Mouse (Mus musculus) cerebellum, adult 2 months (tissue): ENCODE measurements around the gene Ergic1. TPM values are rescaled to one million over a fixed set of nuclear protein-coding genes. Genes with fewer than 3 reads are reported as not detected.

Experiments used
- DNase-seq, 2 experiments: peaks; one replicate each; pipeline ENCODE4 v3.0.0; 2021
- H3K27ac ChIP-seq: fragments of 200-500 bp; 2 replicates; pipeline ENCODE4 v1.5.1; 2012; ENCODE audit warnings: low read length, control low read depth, inconsistent platforms; ENCODE audit not compliant: insufficient read depth
- H3K27me3 ChIP-seq: fragments of 200-500 bp; 2 replicates; pipeline ENCODE4 v1.6.1; 2012; ENCODE audit warnings: inconsistent platforms, mild to moderate bottlenecking, low read length, moderate library complexity; ENCODE audit not compliant: control insufficient read depth, insufficient read depth
- H3K4me1 ChIP-seq: fragments of 200-500 bp; 2 replicates; pipeline ENCODE4 v1.6.1; 2011; ENCODE audit warnings: low read length; ENCODE audit not compliant: control insufficient read depth, insufficient read depth
- H3K4me3 ChIP-seq: fragments of 200-500 bp; replicated peaks from 2 replicates; pipeline ENCODE3; 2011; ENCODE audit warnings: mild to moderate bottlenecking, low read depth, low read length, control low read depth; ENCODE audit not compliant: insufficient read depth
- CTCF ChIP-seq: fragments of 200-500 bp; IDR thresholded peaks from 2 replicates; pipeline ENCODE4 v1.5.1; 2011; ENCODE audit warnings: low read depth, mild to moderate bottlenecking, control low read depth, low read length, moderate library complexity, borderline replicate concordance; ENCODE audit not compliant: insufficient read depth
- POLR2A ChIP-seq: fragments of 200-500 bp; IDR thresholded peaks from 2 replicates; pipeline ENCODE4 v1.6.1; 2011; ENCODE audit warnings: low read length, control low read depth, borderline replicate concordance; ENCODE audit not compliant: insufficient read depth
- WGBS: fragments of 180-500 bp; shearing (Covaris S2); methylation state at CpG from one replicate; pipeline ENCODE4 v1.1.7; 2018; 5-methylcytosine and 5-hydroxymethylcytosine counted together
- polyA plus RNA-seq: library from polyadenylated mRNA; depleted of rRNA; stranded (reverse); fragments of >200 nt; gene quantifications from 2 replicates; pipeline ENCODE4 v1.2.3, GENCODE M21; 2012

The Ergic1 gene
- polyA plus RNA-seq, 1 experiment = 137 TPM

DNA sequence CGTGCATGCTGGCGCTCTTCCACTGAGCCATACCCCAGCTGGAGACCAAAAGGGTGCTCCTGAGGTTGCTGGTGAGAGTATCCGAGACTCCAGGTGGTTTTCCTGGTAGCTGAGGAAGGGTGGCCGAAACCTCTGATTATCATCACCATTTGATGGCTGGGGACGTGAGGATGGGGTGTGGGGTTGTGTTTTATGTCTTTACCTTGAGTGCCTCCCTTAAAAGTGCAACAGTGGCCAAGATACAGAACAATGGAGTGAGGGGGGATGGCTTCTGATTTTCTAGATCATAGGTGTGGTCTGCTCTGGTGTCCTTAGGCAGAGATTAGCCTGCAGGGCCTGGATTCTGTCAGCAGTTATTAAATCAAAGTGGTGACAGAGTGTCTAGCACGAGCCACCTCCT lies 18.1 kb downstream of the Ergic1 start:
- WGBS = 81% methylated on average over 6 of the region's 6 CpGs
- no peak for TF ChIP-seq CTCF
- TF ChIP-seq POLR2A = no peak
- Histone ChIP-seq H3K27me3 (no peaks in the 10 kb centered on the region), H3K4me1 (peaks cover 65% of the 10 kb centered on the region), H3K27ac (no peak overlapping the region), H3K4me3 (no peak overlapping the region)
- DNase-seq = no peak

DNA sequence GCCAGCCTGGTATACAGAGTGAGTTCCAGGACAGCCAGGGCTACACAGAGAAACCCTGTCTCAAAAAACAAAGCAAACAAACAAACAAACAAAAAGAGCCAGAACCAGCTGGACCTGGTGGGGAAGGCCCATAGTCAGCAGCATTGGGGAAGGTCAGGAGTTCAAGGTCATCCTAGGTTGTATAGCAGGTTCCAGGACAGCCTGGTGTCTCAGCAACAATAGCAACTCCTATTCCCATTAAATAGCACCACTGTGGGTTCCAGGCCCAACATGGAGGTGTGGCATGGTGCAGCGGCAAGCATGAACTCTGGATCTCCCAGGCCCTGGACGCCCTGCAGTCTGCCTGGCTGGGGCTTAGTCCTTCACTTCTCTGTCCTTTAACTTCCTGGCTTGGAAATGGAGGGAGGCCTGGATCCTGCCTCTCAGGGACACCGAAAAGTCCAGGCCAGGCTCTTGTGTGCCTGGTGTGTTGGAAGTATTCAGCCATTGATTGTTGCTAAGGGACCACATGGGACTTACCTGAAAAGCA lies 19.6 kb downstream of the Ergic1 start:
- 96% methylated on average over 3 of the region's 3 CpGs for WGBS
- H3K4me3 ChIP-seq = no peak overlapping the region
- peaks cover 60% of the 10 kb centered on the region for H3K4me1 ChIP-seq
- no peak for TF ChIP-seq POLR2A
- TF ChIP-seq CTCF = no peak
- H3K27me3 ChIP-seq = no peaks in the 10 kb centered on the region
- no peak overlapping the region for H3K27ac ChIP-seq
- no peak for DNase-seq

- 71% methylated on average over 5 of the region's 5 CpGs for WGBS
- H3K27me3 ChIP-seq = no peaks in the 10 kb centered on the region
Observed at GRCm38 (mm10) chr17:26582297-26582696, 21.0 kb downstream of the Ergic1 start.

DNA sequence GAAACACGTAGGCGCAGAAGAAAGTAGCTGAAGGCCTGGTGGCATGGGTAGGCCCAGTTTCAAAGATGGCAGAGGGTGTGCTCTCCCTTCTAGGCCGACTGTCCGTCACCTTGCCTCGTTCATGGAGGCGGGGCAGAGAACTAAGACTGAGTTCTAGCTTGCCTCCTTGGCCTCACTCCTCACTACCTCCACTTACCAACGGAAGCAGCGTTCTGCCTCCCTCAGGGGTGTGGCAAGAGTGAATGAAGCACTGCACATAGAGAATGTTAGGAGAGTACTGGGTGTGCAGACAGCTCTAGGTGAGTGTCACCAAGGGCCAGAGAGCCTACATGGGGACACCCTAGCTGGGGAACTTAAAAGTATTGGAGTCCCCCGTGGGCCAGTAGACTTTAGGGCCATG lies 21.8 kb downstream of the Ergic1 start:
- Histone ChIP-seq H3K4me3 (no peak overlapping the region), H3K27me3 (no peaks in the 10 kb centered on the region), H3K27ac (no peak overlapping the region), H3K4me1 (peaks cover 43% of the 10 kb centered on the region)
- DNase-seq = no peak
- WGBS = 95% methylated on average over 9 of the region's 9 CpGs
- TF ChIP-seq POLR2A (no peak), CTCF (no peak)

More at GRCm38 (mm10) chr17:26582297-26582696, 21.0 kb downstream of the Ergic1 start:
- 0 out of 2 replicates have a peak overlapping the region, but pooled peaks have one; percentile 13 for H3K27ac ChIP-seq
- H3K4me1 ChIP-seq = peaks cover 46% of the 10 kb centered on the region
- DNase-seq = peak in 1 of 2 experiments; percentile 46
- TF ChIP-seq POLR2A = no peak
- no peak for TF ChIP-seq CTCF
- no peak overlapping the region for H3K4me3 ChIP-seq

DNA sequence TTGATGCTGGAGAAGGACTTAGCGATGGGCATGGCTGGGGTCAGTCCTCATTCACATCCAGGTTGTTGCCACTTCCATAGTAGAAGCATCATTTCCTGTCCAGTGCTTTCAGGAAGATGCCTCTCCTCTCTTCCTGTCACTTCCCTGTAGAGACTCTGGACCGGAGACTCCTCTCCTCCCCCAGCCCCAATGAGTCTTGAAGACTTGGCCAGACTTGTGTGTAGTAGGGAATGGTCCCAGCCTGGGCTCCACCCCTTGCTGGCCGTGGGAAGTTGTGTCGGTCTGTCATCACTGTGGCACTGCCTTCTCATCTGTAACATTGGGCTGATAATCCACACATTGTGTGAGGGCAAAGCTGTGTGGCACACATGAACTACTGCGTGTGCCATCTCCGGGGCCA lies 22.3 kb downstream of the Ergic1 start:
- H3K4me3 ChIP-seq = no peak overlapping the region
- H3K4me1 ChIP-seq = peaks cover 42% of the 10 kb centered on the region
- TF ChIP-seq POLR2A (no peak), CTCF (no peak)
- no peak for DNase-seq
- H3K27me3 ChIP-seq = no peaks in the 10 kb centered on the region
- no peak overlapping the region for H3K27ac ChIP-seq
- 75% methylated on average over 6 of the region's 6 CpGs for WGBS

DNA sequence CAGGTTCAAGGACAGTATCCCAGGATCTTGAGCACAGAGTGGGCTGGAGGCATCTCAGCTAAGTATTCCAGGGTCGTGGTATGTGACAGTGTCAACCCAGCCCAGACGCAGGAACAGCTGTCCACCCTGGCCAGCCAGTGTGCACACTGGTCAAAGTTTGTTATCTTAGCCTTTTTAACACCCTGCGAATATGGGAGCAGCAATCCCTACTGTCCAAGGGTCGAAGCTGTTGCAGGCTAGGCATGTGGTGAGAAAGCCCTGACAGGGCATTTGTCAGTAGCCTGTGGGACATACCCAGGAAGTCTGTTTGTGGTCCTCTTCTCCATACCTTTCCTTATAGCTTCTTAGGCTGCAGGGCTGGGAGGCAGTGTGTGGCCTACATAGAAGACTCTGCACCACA lies 22.8 kb downstream of the Ergic1 start:
- WGBS = 65% methylated on average over 4 of the region's 4 CpGs
- H3K27me3 ChIP-seq = no peaks in the 10 kb centered on the region
- H3K4me1 ChIP-seq = peaks cover 39% of the 10 kb centered on the region
- peak overlapping the region; percentile 5; the same call in 1 of the 2 replicates for H3K27ac ChIP-seq
- no peak overlapping the region for H3K4me3 ChIP-seq
- DNase-seq = no peak
- no peak for TF ChIP-seq CTCF
- TF ChIP-seq POLR2A = no peak

DNA sequence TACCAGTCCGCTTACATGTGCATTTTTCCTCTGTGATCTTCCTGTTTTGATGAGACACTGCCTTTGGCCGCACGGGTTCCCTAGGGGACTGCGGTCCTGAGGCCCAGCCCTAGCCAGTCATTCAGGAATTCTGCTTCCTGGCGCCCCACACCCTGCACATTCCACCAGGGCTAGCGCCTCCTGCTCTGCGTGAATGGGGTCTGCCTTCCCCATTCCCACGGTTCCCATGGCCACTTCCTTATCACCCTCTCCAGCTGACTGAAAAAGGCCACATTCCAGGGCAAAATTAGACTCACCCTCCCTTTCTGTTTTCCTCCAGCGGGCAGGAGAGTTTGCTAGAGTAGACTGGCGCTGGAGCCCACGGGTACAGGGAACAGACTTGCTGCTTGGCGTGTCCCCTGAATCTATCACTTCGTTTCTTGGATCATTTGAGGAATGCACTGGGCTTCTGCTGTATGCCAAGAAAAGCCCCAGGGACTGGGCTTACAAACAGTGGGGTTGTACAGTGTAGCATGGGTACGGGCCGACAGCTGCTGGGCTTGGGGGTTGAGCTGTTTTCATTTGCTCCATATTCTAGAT lies 23.4 kb downstream of the Ergic1 start:
- 20% methylated on average over 15 of the region's 15 CpGs for WGBS
- H3K27ac ChIP-seq = peak overlapping the region; percentile 5; the same call in 1 of the 2 replicates
- no peak for TF ChIP-seq CTCF
- TF ChIP-seq POLR2A = no peak
- no peaks in the 10 kb centered on the region for H3K27me3 ChIP-seq
- peak in 1 of 2 experiments; percentile 57 for DNase-seq
- H3K4me1 ChIP-seq = peaks cover 36% of the 10 kb centered on the region
- H3K4me3 ChIP-seq = no peak overlapping the region

GRCm38 (mm10) chr17:26587961-26588487 lies 26.7 kb downstream of the Ergic1 start:
- Histone ChIP-seq H3K4me1 (peaks cover 38% of the 10 kb centered on the region), H3K27me3 (no peaks in the 10 kb centered on the region), H3K4me3 (no peak overlapping the region), H3K27ac (no peak overlapping the region)
- WGBS = 73% methylated on average over 12 of the region's 12 CpGs
- TF ChIP-seq POLR2A (no peak), CTCF (no peak)
- no peak for DNase-seq

DNA sequence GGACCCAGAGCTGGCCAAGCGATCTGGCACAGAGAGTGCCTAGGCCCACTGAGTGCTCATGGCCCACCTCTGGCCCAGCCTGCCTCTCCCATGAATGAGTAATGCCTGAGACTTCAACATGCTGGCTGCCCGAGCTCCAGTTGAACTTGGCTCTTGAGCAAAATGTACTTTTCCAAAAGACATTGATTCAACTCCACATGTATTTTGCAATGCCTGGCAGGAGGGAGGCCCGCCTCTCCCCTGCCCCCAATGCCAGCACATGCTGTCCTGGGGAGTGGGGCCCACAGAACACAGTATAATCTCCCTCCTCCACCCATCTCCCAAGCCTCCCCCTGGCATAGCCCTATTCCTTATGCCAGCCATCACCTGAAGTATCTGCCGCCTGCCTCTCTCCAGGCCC lies 31.2 kb downstream of the Ergic1 start:
- no peak overlapping the region for H3K4me3 ChIP-seq
- WGBS = 69% methylated on average over 4 of the region's 4 CpGs
- H3K27me3 ChIP-seq = no peaks in the 10 kb centered on the region
- TF ChIP-seq POLR2A (no peak), CTCF (no peak)
- peaks cover 41% of the 10 kb centered on the region for H3K4me1 ChIP-seq
- H3K27ac ChIP-seq = no peak overlapping the region
- no peak for DNase-seq
